Mouse (Mus musculus) embryo, embryonic 10.5 days (tissue): Measurements from ENCODE around the gene Vmn2r105.

Experiments
- DNase-seq: peaks from one replicate; pipeline ENCODE4 v3.0.0-alpha.2; 2015; ENCODE audit warnings: low spot score

Vmn2r105 gene

DNA sequence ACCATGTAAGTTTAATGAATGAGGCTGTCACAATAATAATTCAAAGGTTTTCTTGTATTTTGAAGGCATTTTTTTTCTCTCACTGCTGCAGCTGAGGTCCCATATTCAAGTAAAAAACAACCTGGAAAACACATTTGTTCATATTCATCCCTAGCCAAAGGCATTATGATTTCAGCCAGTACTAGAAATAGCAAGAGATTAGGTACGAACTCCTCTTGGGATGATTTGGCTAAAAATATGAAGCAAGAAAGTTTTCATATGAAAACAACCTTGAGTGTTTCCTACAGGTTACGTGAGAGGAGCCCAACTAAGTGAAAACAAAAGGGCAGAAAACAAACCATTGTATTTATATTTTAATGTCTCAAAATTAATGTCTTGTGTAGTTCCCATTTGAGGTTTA lies at the start of gene Vmn2r105:
Gene Vmn2r105, minus strand, starts transcription at position 101 of the 400 bp plus-strand sequence.
- no peak for DNase-seq

DNA sequence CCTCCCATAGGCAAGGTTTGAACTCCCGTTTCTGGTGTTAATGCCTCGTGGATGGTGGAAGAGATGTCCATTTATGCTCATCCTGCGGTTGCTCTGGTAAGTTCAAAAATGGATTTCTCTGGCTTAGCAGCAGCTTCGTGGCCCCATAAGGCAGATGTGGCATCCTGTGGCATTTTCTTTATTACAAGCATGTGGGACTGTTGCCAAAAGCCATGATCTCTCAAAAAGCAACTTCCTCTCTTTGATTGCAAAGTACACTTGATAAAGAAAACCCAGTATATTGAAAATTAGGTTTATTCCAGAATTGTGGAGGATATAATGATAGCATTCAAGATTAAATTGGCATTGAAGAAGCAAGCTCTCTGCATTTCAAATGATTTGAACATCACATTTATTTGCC lies 20.7 kb upstream of the Vmn2r105 start:
- no peak for DNase-seq

DNA sequence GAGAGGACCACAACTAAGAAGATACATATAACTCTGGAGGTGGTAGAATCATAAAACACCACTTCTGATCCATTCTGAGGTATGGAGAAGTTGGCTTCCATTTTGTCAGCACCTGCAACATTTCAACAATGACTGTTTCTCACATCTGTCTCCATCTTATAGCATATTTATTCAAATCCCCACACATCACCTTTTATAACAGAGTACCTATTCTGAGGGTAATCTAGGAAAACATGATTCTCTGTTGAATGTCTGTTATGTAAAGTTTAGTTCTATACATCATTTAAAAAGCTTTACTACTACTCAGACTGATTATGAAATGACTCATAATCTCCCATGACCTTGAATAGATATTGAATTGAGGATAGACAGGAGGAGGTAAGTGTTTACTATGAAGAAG lies 51.9 kb downstream of the Vmn2r105 start, which contains the start of gene Fpr-rs6:
Gene Fpr-rs6, minus strand, starts transcription at position 101 of the 400 bp plus-strand sequence.
- DNase-seq, result no peak
